Mouse (Mus musculus): ENCODE data around the gene Paxx. TPM values are rescaled to one million over a fixed set of nuclear protein-coding genes. Genes with fewer than 3 reads are reported as not detected.
"Not testable (repeated sequence)": the region's sequence is repeated elsewhere in the genome, so short reads cannot be mapped to it uniquely, and the experiment has no call there.

Paxx gene
- polyA plus RNA-seq, 1 experiment from 2014 or later, result 9.1 TPM

DNA sequence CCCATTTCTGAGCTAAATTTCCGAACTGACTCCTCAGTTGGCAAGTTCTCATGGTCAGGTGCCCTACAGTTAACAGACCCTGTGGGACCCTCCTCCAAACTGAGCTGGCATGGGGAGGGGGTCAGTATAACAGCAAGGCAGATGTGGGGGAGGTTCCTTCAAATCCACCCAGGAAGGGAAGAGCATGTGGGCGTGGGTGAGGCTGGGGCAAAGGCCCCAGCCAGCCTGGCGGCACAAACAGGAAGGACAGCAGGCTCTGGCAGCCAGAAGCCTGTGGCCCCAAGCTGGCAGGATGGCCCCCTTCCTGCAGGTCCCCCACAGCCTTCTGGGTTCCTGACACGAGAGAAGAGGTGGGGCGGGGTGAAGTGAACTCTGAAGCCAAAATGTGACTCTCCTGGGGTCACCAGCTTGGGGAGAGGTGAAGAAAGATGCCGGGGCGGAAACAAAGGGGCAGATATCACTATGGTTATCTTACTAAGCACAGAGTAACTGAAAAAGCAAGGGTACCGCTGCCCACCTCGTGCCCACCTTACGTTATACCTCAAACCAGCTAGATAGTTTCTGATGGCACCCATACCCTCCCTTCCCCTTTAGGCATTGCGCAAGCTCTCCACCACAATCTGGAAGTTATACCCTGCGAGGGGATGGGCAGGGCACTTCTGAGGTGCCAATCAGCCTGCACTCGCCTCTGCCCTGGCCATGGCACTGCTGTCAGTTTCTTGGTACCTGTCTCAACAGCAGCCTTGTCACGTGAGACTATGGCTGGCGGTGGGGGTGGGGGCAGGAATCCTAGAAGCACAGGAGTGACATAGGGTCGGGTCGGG is 38.1 kb downstream of the Paxx start, which contains the start of gene Fut7:
Fut7 (plus strand) TSS at position 681 of the 824 bp plus-strand sequence.
- no peaks in the 10 kb centered on the region for H3K36me3 ChIP-seq
- H3K9ac ChIP-seq, result no peak within 1 kb of the TSS
- H3K4me3 ChIP-seq, result no peak within 1 kb of the TSS
- no peak for ATAC-seq
- no peaks in the 10 kb centered on the region for H3K9me3 ChIP-seq (replicated peaks)
- H3K4me1 ChIP-seq, result peaks cover 20% of the 10 kb centered on the region
- H3K27me3 ChIP-seq (replicated peaks), result peaks cover 50% of the 10 kb centered on the region
- H3K27ac ChIP-seq, result no peak within 1 kb of the TSS
- H3K4me2 ChIP-seq, result no peak within 1 kb of the TSS
- WGBS (ENCODE audit: insufficient replicate concordance), result 39% methylated on average over 17 of the region's 17 CpGs

GRCm38 (mm10) chr2:25421896-25422295 is 39.0 kb downstream of the Paxx start:
- H3K36me3 ChIP-seq, result no peaks in the 10 kb centered on the region
- H3K27me3 ChIP-seq (replicated peaks), result peaks cover 50% of the 10 kb centered on the region
- no peak overlapping the region for H3K9ac ChIP-seq
- H3K4me3 ChIP-seq, result no peak overlapping the region
- no peak overlapping the region for H3K27ac ChIP-seq
- no peak; the same call in 1 of the 2 replicates for ATAC-seq
- H3K4me2 ChIP-seq, result no peak overlapping the region
- WGBS (ENCODE audit: insufficient replicate concordance), result 17% methylated on average over 3 of the region's 3 CpGs
- no peaks in the 10 kb centered on the region for H3K9me3 ChIP-seq (replicated peaks)
- peaks cover 19% of the 10 kb centered on the region for H3K4me1 ChIP-seq

DNA sequence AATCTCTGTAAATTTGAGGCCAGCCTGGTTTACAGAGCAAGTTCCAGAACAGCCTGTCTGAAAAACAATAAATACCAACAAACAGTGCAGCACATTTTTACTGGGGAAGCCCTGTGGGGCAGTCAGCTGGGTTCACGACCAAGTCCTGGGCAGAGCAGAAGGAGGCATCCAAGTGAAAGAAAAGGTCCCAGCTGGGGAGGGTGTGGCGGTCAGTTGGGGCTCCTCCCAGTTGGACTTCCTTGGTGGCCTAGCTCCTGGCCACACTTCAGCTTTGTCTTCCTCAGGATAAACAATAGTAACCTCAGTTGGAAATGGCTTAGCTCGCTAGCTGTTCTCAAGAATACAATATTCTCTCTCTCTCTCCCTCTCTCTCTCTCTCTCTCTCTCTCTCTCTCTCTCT is 43.5 kb downstream of the Paxx start:
- Histone ChIP-seq H3K4me1 (0 out of 2 replicates have a peak, but pooled peaks cover 2% of the 10 kb centered on the region), H3K4me3 (no peak overlapping the region), H3K4me2 (no peak overlapping the region), H3K27me3 (replicated peaks) (peaks cover 23% of the 10 kb centered on the region), H3K36me3 (no peaks in the 10 kb centered on the region), H3K27ac (no peak overlapping the region), H3K9ac (no peak overlapping the region), H3K9me3 (replicated peaks) (no peaks in the 10 kb centered on the region)
- no peak for ATAC-seq
- WGBS (ENCODE audit: insufficient replicate concordance), result 32% methylated on average over 3 of the region's 3 CpGs

- H3K27me3 ChIP-seq (replicated peaks), result peaks cover 32% of the 10 kb centered on the region
- not testable (repeated sequence) for ATAC-seq; H3K4me1 ChIP-seq; H3K36me3 ChIP-seq; H3K9ac ChIP-seq; H3K9me3 ChIP-seq (replicated peaks); H3K4me3 ChIP-seq; H3K27ac ChIP-seq; H3K4me2 ChIP-seq
Measured at GRCm38 (mm10) chr2:25413436-25413835, 47.5 kb downstream of the Paxx start.

GRCm38 (mm10) chr2:25408908-25409307 is 52.0 kb downstream of the Paxx start:
- no peaks in the 10 kb centered on the region for H3K9me3 ChIP-seq (replicated peaks)
- H3K4me1 ChIP-seq, result no peaks in the 10 kb centered on the region
- no peaks in the 10 kb centered on the region for H3K36me3 ChIP-seq
- H3K4me2 ChIP-seq, result no peak overlapping the region
- no peak for ATAC-seq
- H3K27ac ChIP-seq, result no peak overlapping the region
- WGBS (ENCODE audit: insufficient replicate concordance), result 74% methylated on average over 10 of the region's 10 CpGs
- H3K4me3 ChIP-seq, result no peak overlapping the region
- no peak overlapping the region for H3K9ac ChIP-seq
- H3K27me3 ChIP-seq (replicated peaks), result peaks cover 58% of the 10 kb centered on the region

Small RNAs within 50 kb of the gene (microRNA-seq; reads per million reads assigned to microRNA genes)
- gene Mir3087, result not detected

Other genes starting within 250 kb of the Paxx start
- 56.7 and 61.5 TPM in 2 replicates for gene Nelfb, start 249.6 kb downstream of the Paxx start, polyA plus RNA-seq (2016; fragmentation: Nextera tagmentation; extraction: Ambion mirVana)
- gene Stpg3, start 246.5 kb downstream of the Paxx start, polyA plus RNA-seq (2016; fragmentation: Nextera tagmentation; extraction: Ambion mirVana), result not detected in 2 replicates
- gene Fam166a, start 242.3 kb downstream of the Paxx start, polyA plus RNA-seq (2016; fragmentation: Nextera tagmentation; extraction: Ambion mirVana), result 1.2 TPM in 1 of 2 replicates, not detected in the other
- 901 and 931 TPM in 2 replicates for gene Tubb4b, start 236.4 kb downstream of the Paxx start, polyA plus RNA-seq (2016; fragmentation: Nextera tagmentation; extraction: Ambion mirVana)
- 0.17 TPM in 1 of 2 replicates, not detected in the other for gene Slc34a3, start 226.7 kb downstream of the Paxx start, polyA plus RNA-seq (2016; fragmentation: Nextera tagmentation; extraction: Ambion mirVana)
- gene Rnf224, start 224.3 kb downstream of the Paxx start, polyA plus RNA-seq (2016; fragmentation: Nextera tagmentation; extraction: Ambion mirVana), result 0.10 and 0.11 TPM in 2 replicates
- 1.8 and 2.4 TPM in 2 replicates for gene Rnf208, start 218.8 kb downstream of the Paxx start, polyA plus RNA-seq (2016; fragmentation: Nextera tagmentation; extraction: Ambion mirVana)
- not detected in 2 replicates for gene Cysrt1, start 218.6 kb downstream of the Paxx start, polyA plus RNA-seq (2016; fragmentation: Nextera tagmentation; extraction: Ambion mirVana)
- gene AL732309.1, start 214.2 kb downstream of the Paxx start, polyA plus RNA-seq (2016; fragmentation: Nextera tagmentation; extraction: Ambion mirVana), result 4.4 and 4.8 TPM in 2 replicates
- 16.2 and 17.3 TPM in 2 replicates for gene Tmem203, start 205.7 kb downstream of the Paxx start, polyA plus RNA-seq (2016; fragmentation: Nextera tagmentation; extraction: Ambion mirVana)
- gene Tprn, start 198.5 kb downstream of the Paxx start, polyA plus RNA-seq (2016; fragmentation: Nextera tagmentation; extraction: Ambion mirVana), result 7.9 and 9.0 TPM in 2 replicates
- gene Ssna1, start 188.7 kb downstream of the Paxx start, polyA plus RNA-seq (2016; fragmentation: Nextera tagmentation; extraction: Ambion mirVana), result 164 and 179 TPM in 2 replicates
- gene Anapc2, start 188.6 kb downstream of the Paxx start, polyA plus RNA-seq (2016; fragmentation: Nextera tagmentation; extraction: Ambion mirVana), result 63.6 and 65.3 TPM in 2 replicates
- not detected in 2 replicates for gene Tmem210, start 172.9 kb downstream of the Paxx start, polyA plus RNA-seq (2016; fragmentation: Nextera tagmentation; extraction: Ambion mirVana)
- not detected in 2 replicates for gene Lrrc26, start 171.2 kb downstream of the Paxx start, polyA plus RNA-seq (2016; fragmentation: Nextera tagmentation; extraction: Ambion mirVana)
- 0.24 and 0.41 TPM in 2 replicates for gene Grin1, start 141.9 kb downstream of the Paxx start, polyA plus RNA-seq (2016; fragmentation: Nextera tagmentation; extraction: Ambion mirVana)
- 29.4 and 30.5 TPM in 2 replicates for gene Man1b1, start 128.8 kb downstream of the Paxx start, polyA plus RNA-seq (2016; fragmentation: Nextera tagmentation; extraction: Ambion mirVana)
- gene Dpp7, start 104.7 kb downstream of the Paxx start, polyA plus RNA-seq (2016; fragmentation: Nextera tagmentation; extraction: Ambion mirVana), result 11.2 TPM in 2 replicates
- 13.5 and 14.0 TPM in 2 replicates for gene Uap1l1, start 95.4 kb downstream of the Paxx start, polyA plus RNA-seq (2016; fragmentation: Nextera tagmentation; extraction: Ambion mirVana)
- gene Sapcd2, start 88.8 kb downstream of the Paxx start, polyA plus RNA-seq (2016; fragmentation: Nextera tagmentation; extraction: Ambion mirVana), result 34.6 and 38.0 TPM in 2 replicates
- 0.13 and 0.19 TPM in 2 replicates for gene Entpd2, start 65.2 kb downstream of the Paxx start, polyA plus RNA-seq (2016; fragmentation: Nextera tagmentation; extraction: Ambion mirVana)
- gene Npdc1, start 61.7 kb downstream of the Paxx start, polyA plus RNA-seq (2016; fragmentation: Nextera tagmentation; extraction: Ambion mirVana), result 5.3 and 5.6 TPM in 2 replicates
- gene Fut7, start 37.8 kb downstream of the Paxx start, polyA plus RNA-seq (2016; fragmentation: Nextera tagmentation; extraction: Ambion mirVana), result 0.31 and 0.54 TPM in 2 replicates
- 2.8 and 3.1 TPM in 2 replicates for gene Abca2, start 32.4 kb downstream of the Paxx start, polyA plus RNA-seq (2016; fragmentation: Nextera tagmentation; extraction: Ambion mirVana)
- gene Clic3, start 4.3 kb downstream of the Paxx start, polyA plus RNA-seq (2016; fragmentation: Nextera tagmentation; extraction: Ambion mirVana), result 0.45 and 0.68 TPM in 2 replicates
- 0.20 and 0.22 TPM in 2 replicates for gene Ptgds, start 9.0 kb upstream of the Paxx start, polyA plus RNA-seq (2016; fragmentation: Nextera tagmentation; extraction: Ambion mirVana)
- gene Lcn12, start 32.8 kb upstream of the Paxx start, polyA plus RNA-seq (2016; fragmentation: Nextera tagmentation; extraction: Ambion mirVana), result not detected in 2 replicates
- gene Fbxw5, start 39.7 kb upstream of the Paxx start, polyA plus RNA-seq (2016; fragmentation: Nextera tagmentation; extraction: Ambion mirVana), result 39.9 and 42.7 TPM in 2 replicates
- 17.4 and 18.8 TPM in 2 replicates for gene C8g, start 40.6 kb upstream of the Paxx start, polyA plus RNA-seq (2016; fragmentation: Nextera tagmentation; extraction: Ambion mirVana)
- 22.4 and 24.4 TPM in 2 replicates for gene Traf2, start 85.8 kb upstream of the Paxx start, polyA plus RNA-seq (2016; fragmentation: Nextera tagmentation; extraction: Ambion mirVana)
- gene Edf1, start 96.8 kb upstream of the Paxx start, polyA plus RNA-seq (2016; fragmentation: Nextera tagmentation; extraction: Ambion mirVana), result 293 and 311 TPM in 2 replicates
- 0.38 and 0.45 TPM in 2 replicates for gene Mamdc4, start 113.8 kb upstream of the Paxx start, polyA plus RNA-seq (2016; fragmentation: Nextera tagmentation; extraction: Ambion mirVana)
- 67.8 and 69.2 TPM in 2 replicates for gene Phpt1, start 114.1 kb upstream of the Paxx start, polyA plus RNA-seq (2016; fragmentation: Nextera tagmentation; extraction: Ambion mirVana)
- gene Ajm1, start 120.7 kb upstream of the Paxx start, polyA plus RNA-seq (2016; fragmentation: Nextera tagmentation; extraction: Ambion mirVana), result not detected in 2 replicates
- gene Rabl6, start 147.4 kb upstream of the Paxx start, polyA plus RNA-seq (2016; fragmentation: Nextera tagmentation; extraction: Ambion mirVana), result 41.8 and 42.9 TPM in 2 replicates
- 0.14 and 0.28 TPM in 2 replicates for gene Ccdc183, start 156.6 kb upstream of the Paxx start, polyA plus RNA-seq (2016; fragmentation: Nextera tagmentation; extraction: Ambion mirVana)
- 7.1 and 8.0 TPM in 2 replicates for gene Tmem141, start 160.9 kb upstream of the Paxx start, polyA plus RNA-seq (2016; fragmentation: Nextera tagmentation; extraction: Ambion mirVana)
- gene Fcna, start 166.9 kb upstream of the Paxx start, polyA plus RNA-seq (2016; fragmentation: Nextera tagmentation; extraction: Ambion mirVana), result 30.8 and 35.6 TPM in 2 replicates
- gene Lcn8, start 192.0 kb upstream of the Paxx start, polyA plus RNA-seq (2016; fragmentation: Nextera tagmentation; extraction: Ambion mirVana), result not detected in 2 replicates
- not detected in 2 replicates for gene Lcn5, start 196.9 kb upstream of the Paxx start, polyA plus RNA-seq (2016; fragmentation: Nextera tagmentation; extraction: Ambion mirVana)
- not detected in 2 replicates for gene Lcn6, start 215.7 kb upstream of the Paxx start, polyA plus RNA-seq (2016; fragmentation: Nextera tagmentation; extraction: Ambion mirVana)
- not detected in 2 replicates for gene Lcn10, start 221.6 kb upstream of the Paxx start, polyA plus RNA-seq (2016; fragmentation: Nextera tagmentation; extraction: Ambion mirVana)
- not detected in 2 replicates for gene Obp2a, start 238.9 kb upstream of the Paxx start, polyA plus RNA-seq (2016; fragmentation: Nextera tagmentation; extraction: Ambion mirVana)
- gene Bmyc, start 245.6 kb upstream of the Paxx start, polyA plus RNA-seq (2016; fragmentation: Nextera tagmentation; extraction: Ambion mirVana), result 21.7 and 21.8 TPM in 2 replicates

All from liver, embryonic 12.5 days (tissue).